Mouse (Mus musculus): ENCODE measurements around the gene Myo1e.

DNA sequence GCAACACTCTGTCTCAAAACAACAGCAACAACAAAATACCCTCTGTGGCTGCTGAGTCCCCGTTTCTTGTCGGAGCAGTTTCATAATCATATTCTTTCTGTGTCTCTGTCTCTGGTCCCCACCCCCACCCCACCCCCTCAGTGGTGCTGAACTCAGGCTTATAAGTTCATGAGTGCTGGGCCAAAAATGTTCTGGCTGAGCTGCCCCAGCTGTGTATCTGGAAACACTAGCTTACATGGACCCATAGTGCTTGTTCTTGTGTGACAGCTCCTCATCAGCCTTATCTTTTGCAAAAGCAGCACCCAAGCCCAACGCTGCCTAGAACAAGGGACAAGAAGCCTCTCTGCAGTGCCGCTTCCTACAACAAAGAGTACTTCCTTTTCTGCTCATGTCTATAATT is 232.8 kb downstream of the Myo1e start:
- TF ChIP-seq GATA1 (IDR thresholded peaks at IDR 0.05; ENCODE audit: low read length) (no peak), TAL1 (IDR thresholded peaks at IDR 0.05; ENCODE audit: low read length) (no peak)
